Mouse (Mus musculus): ENCODE results near the gene Nrm. TPM values are rescaled to one million over a fixed set of nuclear protein-coding genes. Genes with fewer than 3 reads are reported as not detected.

The Nrm gene
- polyA plus RNA-seq, 1 experiment from 2014 or later = 47.7 TPM

GRCm38 (mm10) chr17:35848112-35848511 lies 13.0 kb upstream of the Nrm start:
- ATAC-seq (ENCODE audit: low read depth) (peak; percentile 49), DNase-seq (ENCODE audit: low spot score) (no peak)
- Histone ChIP-seq H3K4me1 (ENCODE audit: control insufficient read depth, insufficient read depth, low read length) (no peaks in the 10 kb centered on the region), H3K9ac (ENCODE audit: low read depth, low read length) (0 out of 2 replicates have a peak overlapping the region, but pooled peaks have one; percentile 8), H3K9me3 (ENCODE audit: control insufficient read depth, low read length) (no peaks in the 10 kb centered on the region), H3K27ac (replicated peaks; ENCODE audit: low read depth, low read length) (no peak overlapping the region), H3K27me3 (replicated peaks; ENCODE audit: control insufficient read depth, insufficient read depth, low read length) (no peaks in the 10 kb centered on the region), H3K36me3 (ENCODE audit: control insufficient read depth, insufficient read depth, low read length) (peaks cover 86% of the 10 kb centered on the region), H3K4me3 (ENCODE audit: low read depth, low read length) (no peak overlapping the region), H3K4me2 (ENCODE audit: low read depth, low read length) (no peak overlapping the region)
- 18% methylated on average over 1 of the region's 1 CpGs for WGBS

- Histone ChIP-seq H3K4me1 (ENCODE audit: control insufficient read depth, insufficient read depth, low read length) (no peaks in the 10 kb centered on the region), H3K9ac (ENCODE audit: low read depth, low read length) (no peak overlapping the region), H3K27ac (replicated peaks; ENCODE audit: low read depth, low read length) (no peak overlapping the region), H3K36me3 (ENCODE audit: control insufficient read depth, insufficient read depth, low read length) (peaks cover 91% of the 10 kb centered on the region), H3K4me3 (ENCODE audit: low read depth, low read length) (no peak overlapping the region), H3K27me3 (replicated peaks; ENCODE audit: control insufficient read depth, insufficient read depth, low read length) (no peaks in the 10 kb centered on the region), H3K9me3 (ENCODE audit: control insufficient read depth, low read length) (no peaks in the 10 kb centered on the region), H3K4me2 (ENCODE audit: low read depth, low read length) (no peak overlapping the region)
- DNase-seq (ENCODE audit: low spot score) = no peak
- ATAC-seq (ENCODE audit: low read depth) = no peak
- WGBS = 97% methylated on average over 3 of the region's 3 CpGs
These were observed 10.1 kb upstream of the Nrm start for GRCm38 (mm10) chr17:35850974-35851373.

GRCm38 (mm10) chr17:35859371-35859770 lies 1.7 kb upstream of the Nrm start:
- Histone ChIP-seq H3K9me3 (ENCODE audit: control insufficient read depth, low read length) (no peaks in the 10 kb centered on the region), H3K4me3 (ENCODE audit: low read depth, low read length) (no peak overlapping the region), H3K9ac (ENCODE audit: low read depth, low read length) (no peak overlapping the region), H3K4me2 (ENCODE audit: low read depth, low read length) (no peak overlapping the region), H3K4me1 (ENCODE audit: control insufficient read depth, insufficient read depth, low read length) (peaks cover 9% of the 10 kb centered on the region; the same call in 1 of the 2 replicates), H3K27me3 (replicated peaks; ENCODE audit: control insufficient read depth, insufficient read depth, low read length) (no peaks in the 10 kb centered on the region), H3K36me3 (ENCODE audit: control insufficient read depth, insufficient read depth, low read length) (peaks cover 29% of the 10 kb centered on the region), H3K27ac (replicated peaks; ENCODE audit: low read depth, low read length) (no peak overlapping the region)
- DNase-seq (ENCODE audit: low spot score) = no peak
- no peak for ATAC-seq (ENCODE audit: low read depth)
- WGBS = 91% methylated on average over 1 of the region's 1 CpGs

- no peak overlapping the region for H3K9ac ChIP-seq (ENCODE audit: low read depth, low read length)
- no peaks in the 10 kb centered on the region for H3K9me3 ChIP-seq (ENCODE audit: control insufficient read depth, low read length)
- no peaks in the 10 kb centered on the region for H3K27me3 ChIP-seq (replicated peaks; ENCODE audit: control insufficient read depth, insufficient read depth, low read length)
- H3K27ac ChIP-seq (replicated peaks; ENCODE audit: low read depth, low read length) = no peak overlapping the region
- peaks cover 13% of the 10 kb centered on the region; the same call in 1 of the 2 replicates for H3K4me1 ChIP-seq (ENCODE audit: control insufficient read depth, insufficient read depth, low read length)
- DNase-seq (ENCODE audit: low spot score) (no peak), ATAC-seq (ENCODE audit: low read depth) (no peak)
- H3K36me3 ChIP-seq (ENCODE audit: control insufficient read depth, insufficient read depth, low read length) = peaks cover 25% of the 10 kb centered on the region
- no peak overlapping the region for H3K4me2 ChIP-seq (ENCODE audit: low read depth, low read length)
- H3K4me3 ChIP-seq (ENCODE audit: low read depth, low read length) = no peak overlapping the region
- WGBS = 65% methylated on average over 2 of the region's 2 CpGs
These were observed 1.3 kb upstream of the Nrm start for GRCm38 (mm10) chr17:35859835-35860234.

- DNase-seq (ENCODE audit: low spot score) = no peak
- H3K27ac ChIP-seq (replicated peaks; ENCODE audit: low read depth, low read length) = peak overlapping the region; percentile 93
- H3K4me1 ChIP-seq (ENCODE audit: control insufficient read depth, insufficient read depth, low read length) = peaks cover 17% of the 10 kb centered on the region; the same call in 1 of the 2 replicates
- peak overlapping the region; percentile 70 for H3K4me2 ChIP-seq (ENCODE audit: low read depth, low read length)
- H3K9me3 ChIP-seq (ENCODE audit: control insufficient read depth, low read length) = no peaks in the 10 kb centered on the region
- peak overlapping the region; percentile 81 for H3K9ac ChIP-seq (ENCODE audit: low read depth, low read length)
- 4% methylated on average over 12 of the region's 12 CpGs for WGBS
- ATAC-seq (ENCODE audit: low read depth) = no peak
- H3K4me3 ChIP-seq (ENCODE audit: low read depth, low read length) = peak overlapping the region; percentile 75
- peaks cover 20% of the 10 kb centered on the region for H3K36me3 ChIP-seq (ENCODE audit: control insufficient read depth, insufficient read depth, low read length)
- H3K27me3 ChIP-seq (replicated peaks; ENCODE audit: control insufficient read depth, insufficient read depth, low read length) = no peaks in the 10 kb centered on the region
These were observed 304 bp upstream of the Nrm start for GRCm38 (mm10) chr17:35860831-35861197.

- peak overlapping the region; percentile 97 for H3K27ac ChIP-seq (replicated peaks; ENCODE audit: low read depth, low read length)
- DNase-seq (ENCODE audit: low spot score) = no peak
- no peak for ATAC-seq (ENCODE audit: low read depth)
- H3K9me3 ChIP-seq (ENCODE audit: control insufficient read depth, low read length) = no peaks in the 10 kb centered on the region
- peak overlapping the region; percentile 70 for H3K9ac ChIP-seq (ENCODE audit: low read depth, low read length)
- H3K4me1 ChIP-seq (ENCODE audit: control insufficient read depth, insufficient read depth, low read length) = peaks cover 40% of the 10 kb centered on the region
- H3K4me2 ChIP-seq (ENCODE audit: low read depth, low read length) = peak overlapping the region; percentile 96
- 0 out of 2 replicates have a peak, but pooled peaks cover 3% of the 10 kb centered on the region for H3K36me3 ChIP-seq (ENCODE audit: control insufficient read depth, insufficient read depth, low read length)
- peak overlapping the region; percentile 57 for H3K4me3 ChIP-seq (ENCODE audit: low read depth, low read length)
- H3K27me3 ChIP-seq (replicated peaks; ENCODE audit: control insufficient read depth, insufficient read depth, low read length) = no peaks in the 10 kb centered on the region
- 20% methylated on average over 10 of the region's 10 CpGs for whole genome bisulfite sequencing
These were observed 3.8 kb downstream of the Nrm start for GRCm38 (mm10) chr17:35864832-35865353.

- WGBS = 0% methylated on average over 33 of the region's 48 CpGs
- H3K4me1 ChIP-seq (ENCODE audit: control insufficient read depth, insufficient read depth, low read length) = peaks cover 40% of the 10 kb centered on the region
These were observed 4.6 kb downstream of the Nrm start, which contains the start of gene Ppp1r18 for GRCm38 (mm10) chr17:35865481-35866280. TSS of gene Ppp1r18 (plus strand) at chr17:35865593.

GRCm38 (mm10) chr17:35866281-35866831 lies 5.2 kb downstream of the Nrm start:
- peaks cover 41% of the 10 kb centered on the region for H3K4me1 ChIP-seq (ENCODE audit: control insufficient read depth, insufficient read depth, low read length)
- under 1% methylated on average over 30 of the region's 38 CpGs for WGBS

More at GRCm38 (mm10) chr17:35865481-35866280, 4.6 kb downstream of the Nrm start, which contains the start of gene Ppp1r18:
- no peaks in the 10 kb centered on the region for H3K9me3 ChIP-seq (ENCODE audit: control insufficient read depth, low read length)
- H3K36me3 ChIP-seq (ENCODE audit: control insufficient read depth, insufficient read depth, low read length) = peaks cover 8% of the 10 kb centered on the region; the same call in 1 of the 2 replicates
- H3K9ac ChIP-seq (ENCODE audit: low read depth, low read length) = peak within 1 kb of the TSS; percentile 70
- H3K4me3 ChIP-seq (ENCODE audit: low read depth, low read length) = peak within 1 kb of the TSS; percentile 57
- ATAC-seq (ENCODE audit: low read depth) (peak; percentile 74), DNase-seq (ENCODE audit: low spot score) (peak; percentile 94)
- peak within 1 kb of the TSS; percentile 96 for H3K4me2 ChIP-seq (ENCODE audit: low read depth, low read length)
- no peaks in the 10 kb centered on the region for H3K27me3 ChIP-seq (replicated peaks; ENCODE audit: control insufficient read depth, insufficient read depth, low read length)
- H3K27ac ChIP-seq (replicated peaks; ENCODE audit: low read depth, low read length) = peak within 1 kb of the TSS; percentile 97

More at GRCm38 (mm10) chr17:35866281-35866831, 5.2 kb downstream of the Nrm start:
- Histone ChIP-seq H3K4me2 (ENCODE audit: low read depth, low read length) (peak overlapping the region; percentile 96), H3K9me3 (ENCODE audit: control insufficient read depth, low read length) (peaks cover 5% of the 10 kb centered on the region; the same call in 1 of the 2 replicates), H3K36me3 (ENCODE audit: control insufficient read depth, insufficient read depth, low read length) (peaks cover 13% of the 10 kb centered on the region), H3K27me3 (replicated peaks; ENCODE audit: control insufficient read depth, insufficient read depth, low read length) (no peaks in the 10 kb centered on the region), H3K27ac (replicated peaks; ENCODE audit: low read depth, low read length) (peak overlapping the region; percentile 97), H3K9ac (ENCODE audit: low read depth, low read length) (peak overlapping the region; percentile 70), H3K4me3 (ENCODE audit: low read depth, low read length) (peak overlapping the region; percentile 57)
- DNase-seq (ENCODE audit: low spot score) = peak; percentile 83
- ATAC-seq (ENCODE audit: low read depth) = peak; percentile 44
